Mouse (Mus musculus): ENCODE data around the gene Gm20388.

DNA sequence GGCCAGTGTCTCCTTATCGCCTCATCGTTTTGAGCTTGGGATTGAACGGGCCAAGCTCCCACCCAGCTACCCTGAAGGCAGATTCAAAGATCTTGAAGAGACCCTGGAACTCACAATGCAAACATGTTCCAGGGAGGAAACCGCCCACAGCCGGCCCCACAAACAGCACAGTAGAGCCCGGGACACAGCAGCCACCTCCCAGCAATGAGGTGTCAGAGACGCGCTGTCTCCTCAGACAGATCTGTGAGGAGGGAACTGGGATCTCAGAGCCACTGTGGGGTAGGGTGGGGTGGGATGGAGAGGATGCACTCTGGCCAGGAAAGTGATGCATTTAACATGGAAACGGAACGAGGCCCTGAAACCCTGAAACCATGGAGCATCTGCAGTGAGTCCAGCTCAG lies 2207.5 kb downstream of the Gm20388 start:
- no peak for TF ChIP-seq EP300 (IDR thresholded peaks at IDR 0.05; ENCODE audit: low read depth)
- no peak for TF ChIP-seq CTCF (IDR thresholded peaks at IDR 0.05; ENCODE audit: low read depth)

All from liver, embryonic 14.5 days (tissue).